Mouse (Mus musculus) heart, adult 2 months (tissue): ENCODE data around the gene Dlx2.

ENCODE experiments used
- CTCF ChIP-seq: fragments of 200-600 bp; IDR thresholded peaks from 2 replicates; pipeline ENCODE4 v1.8.1; 2022; ENCODE audit warnings: antibody characterized with exemption, mild to moderate bottlenecking, moderate library complexity
- EP300 ChIP-seq: fragments of 200-500 bp; IDR thresholded peaks from 2 replicates; pipeline ENCODE4 v1.6.1; 2011; ENCODE audit warnings: low read depth, low read length, control low read depth; ENCODE audit not compliant: insufficient read depth
- POLR2A ChIP-seq: fragments of 200-500 bp; IDR thresholded peaks from 2 replicates; pipeline ENCODE4 v1.6.1; 2011; ENCODE audit warnings: mild to moderate bottlenecking, low read depth, low read length, control low read depth; ENCODE audit not compliant: insufficient read depth

GRCm38 (mm10) chr2:71511209-71511608 lies 35.3 kb downstream of the Dlx2 start:
- no peak for TF ChIP-seq CTCF
- no peak for TF ChIP-seq POLR2A
- TF ChIP-seq EP300, result no peak
